Mouse (Mus musculus) lung, postnatal 0 days (tissue): ENCODE data around the gene Hsd17b2.

Experiments used
- CTCF ChIP-seq: IDR thresholded peaks from 2 replicates; pipeline ENCODE4 v1.5.1; 2016; ENCODE audit warnings: antibody characterized with exemption, mild to moderate bottlenecking
- EP300 ChIP-seq: IDR thresholded peaks from 2 replicates; pipeline ENCODE4 v1.6.1; 2016; ENCODE audit warnings: antibody characterized with exemption, mild to moderate bottlenecking, control low read depth

- no peak for TF ChIP-seq CTCF
- TF ChIP-seq EP300: no peak
These were observed 103.7 kb downstream of the Hsd17b2 start for GRCm38 (mm10) chr8:117805419-117805818.
